Mouse (Mus musculus) kidney, embryonic 16.5 days (tissue): ENCODE measurements around the gene Fetub. TPM values are rescaled to one million over a fixed set of nuclear protein-coding genes. Genes with fewer than 3 reads are reported as not detected.

ENCODE experiments used
- ATAC-seq: fragments of 200-750 bp; cut with Nextera tagmentation; 2 replicates; pipeline ENCODE4 v1.8.0; 2017; ENCODE audit warnings: moderate TSS enrichment; ENCODE audit not compliant: low FRiP score, low TSS enrichment
- H3K27ac ChIP-seq: fragments of 300-500 bp; sonication (generic); 2 replicates; pipeline ENCODE4 v1.5.1; 2014; ENCODE audit warnings: low read length
- H3K27me3 ChIP-seq: fragments of 300-500 bp; sonication (generic); 2 replicates; pipeline ENCODE4 v1.6.1; 2014; ENCODE audit warnings: low read length, control low read depth, mixed read lengths; ENCODE audit not compliant: insufficient read depth
- H3K36me3 ChIP-seq: fragments of 300-500 bp; sonication (generic); 2 replicates; pipeline ENCODE4 v1.6.1; 2014; ENCODE audit warnings: low read length, control low read depth, mixed read lengths; ENCODE audit not compliant: insufficient read depth
- H3K4me1 ChIP-seq: fragments of 300-500 bp; sonication (generic); 2 replicates; pipeline ENCODE4 v1.6.1; 2014; ENCODE audit warnings: low read length, control low read depth, mixed read lengths; ENCODE audit not compliant: insufficient read depth
- H3K4me2 ChIP-seq: fragments of 300-500 bp; sonication (generic); replicated peaks from 2 replicates; pipeline ENCODE4 v1.6.1; 2014; ENCODE audit warnings: low read depth, low read length
- H3K4me3 ChIP-seq: fragments of 300-500 bp; sonication (generic); 2 replicates; pipeline ENCODE4 v1.5.1; 2014; ENCODE audit warnings: mild to moderate bottlenecking, low read length
- H3K9ac ChIP-seq: fragments of 300-500 bp; sonication (generic); replicated peaks from 2 replicates; pipeline ENCODE4 v1.6.1; 2014; ENCODE audit warnings: low read length
- H3K9me3 ChIP-seq: fragments of 300-500 bp; sonication (generic); 2 replicates; pipeline ENCODE4 v1.6.1; 2016; ENCODE audit warnings: low read length, control low read depth
- WGBS: fragments of 180-500 bp; shearing (Covaris S2); extraction: QIAGEN DNeasy Blood & Tissue Kit; methylation state at CpG from one replicate; pipeline ENCODE4 v1.1.7; 2014; 5-methylcytosine and 5-hydroxymethylcytosine counted together
- polyA plus RNA-seq: library from polyadenylated mRNA; unstranded; fragments of >200 nt; fragmentation: Nextera tagmentation; extraction: Ambion mirVana; gene quantifications from 2 replicates; pipeline ENCODE4 v1.2.1, GENCODE M21; 2015

Fetub gene
- polyA plus RNA-seq, 1 experiment from 2014 or later = 0.21 TPM

GRCm38 (mm10) chr16:22955397-22956084 is 37.4 kb downstream of the Fetub start:
- H3K4me2 ChIP-seq = no peak overlapping the region
- H3K4me1 ChIP-seq = no peaks in the 10 kb centered on the region
- H3K9ac ChIP-seq = no peak overlapping the region
- H3K27ac ChIP-seq = peak overlapping the region; percentile 20; the same call in 1 of the 2 replicates
- H3K27me3 ChIP-seq = no peaks in the 10 kb centered on the region
- WGBS = 53% methylated on average over 13 of the region's 13 CpGs
- ATAC-seq = peak; percentile 46; the same call in 1 of the 2 replicates
- H3K9me3 ChIP-seq = no peaks in the 10 kb centered on the region
- no peak overlapping the region for H3K4me3 ChIP-seq
- H3K36me3 ChIP-seq = no peaks in the 10 kb centered on the region

DNA sequence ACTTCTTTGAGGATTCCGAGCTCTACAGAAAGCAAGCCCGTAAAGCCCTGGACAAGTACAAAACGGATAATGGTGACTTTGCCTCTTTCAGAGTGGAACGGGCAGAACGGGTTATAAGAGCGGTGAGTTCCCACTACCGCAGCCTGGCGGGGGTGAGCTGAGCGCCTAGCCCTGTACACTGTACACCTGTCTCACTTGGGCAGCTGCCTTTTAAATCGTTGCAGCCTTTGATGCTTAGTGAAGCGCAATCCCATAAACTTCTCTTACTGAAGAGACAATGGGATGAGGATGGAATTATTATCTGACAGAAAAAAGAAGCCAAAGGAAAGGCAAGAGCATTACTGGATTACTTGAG is 37.9 kb downstream of the Fetub start:
- Histone ChIP-seq H3K4me3 (no peak overlapping the region), H3K9me3 (no peaks in the 10 kb centered on the region), H3K27me3 (no peaks in the 10 kb centered on the region), H3K4me1 (no peaks in the 10 kb centered on the region), H3K9ac (no peak overlapping the region), H3K27ac (peak overlapping the region; percentile 20; the same call in 1 of the 2 replicates), H3K4me2 (no peak overlapping the region), H3K36me3 (no peaks in the 10 kb centered on the region)
- ATAC-seq = no peak
- 76% methylated on average over 11 of the region's 11 CpGs for WGBS

DNA sequence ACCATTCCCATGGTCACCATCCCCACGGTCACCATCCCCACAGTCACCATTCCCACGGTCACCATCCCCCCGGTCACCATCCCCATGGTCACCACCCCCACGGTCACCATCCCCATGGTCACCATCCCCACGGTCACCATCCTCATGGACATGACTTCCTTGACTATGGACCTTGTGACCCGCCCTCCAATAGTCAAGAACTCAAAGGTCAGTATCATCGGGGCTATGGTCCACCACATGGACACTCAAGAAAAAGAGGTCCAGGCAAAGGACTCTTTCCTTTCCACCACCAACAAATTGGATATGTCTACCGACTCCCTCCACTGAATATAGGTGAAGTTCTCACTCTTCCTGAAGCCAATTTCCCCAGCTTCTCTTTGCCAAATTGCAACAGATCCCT is 42.9 kb downstream of the Fetub start:
- H3K4me2 ChIP-seq = no peak overlapping the region
- no peaks in the 10 kb centered on the region for H3K36me3 ChIP-seq
- H3K27ac ChIP-seq = no peak overlapping the region
- H3K9me3 ChIP-seq = no peaks in the 10 kb centered on the region
- H3K4me3 ChIP-seq = no peak overlapping the region
- H3K27me3 ChIP-seq = no peaks in the 10 kb centered on the region
- WGBS = 91% methylated on average over 8 of the region's 8 CpGs
- H3K9ac ChIP-seq = no peak overlapping the region
- no peak for ATAC-seq
- H3K4me1 ChIP-seq = no peaks in the 10 kb centered on the region

DNA sequence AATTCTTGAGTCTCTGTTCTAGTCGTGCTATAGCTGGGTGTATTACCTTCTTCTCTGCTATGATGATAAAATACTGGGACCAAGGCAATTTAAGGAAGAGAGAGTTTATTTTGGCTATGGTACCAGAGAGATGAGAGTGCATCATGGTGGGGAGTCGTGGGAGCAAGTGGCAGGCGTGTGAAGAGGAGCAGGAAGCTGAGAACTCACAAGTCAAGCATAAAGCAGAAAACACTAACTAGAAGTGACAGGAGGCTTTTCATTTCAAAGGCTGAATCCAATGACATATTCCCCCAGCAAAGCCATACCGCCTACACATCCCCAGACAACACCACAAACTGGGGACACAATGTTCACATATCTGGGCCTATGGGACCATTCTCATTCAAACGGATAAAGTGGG is 44.1 kb downstream of the Fetub start:
- ATAC-seq = no peak
- no peaks in the 10 kb centered on the region for H3K36me3 ChIP-seq
- H3K27ac ChIP-seq = no peak overlapping the region
- no peaks in the 10 kb centered on the region for H3K27me3 ChIP-seq
- H3K9ac ChIP-seq = no peak overlapping the region
- H3K4me1 ChIP-seq = no peaks in the 10 kb centered on the region
- WGBS = 83% methylated on average over 5 of the region's 5 CpGs
- no peak overlapping the region for H3K4me2 ChIP-seq
- H3K4me3 ChIP-seq = no peak overlapping the region
- no peaks in the 10 kb centered on the region for H3K9me3 ChIP-seq

- Histone ChIP-seq H3K27ac (no peak overlapping the region), H3K4me3 (no peak overlapping the region), H3K27me3 (no peaks in the 10 kb centered on the region), H3K9ac (no peak overlapping the region), H3K4me2 (no peak overlapping the region), H3K4me1 (no peaks in the 10 kb centered on the region), H3K9me3 (no peaks in the 10 kb centered on the region), H3K36me3 (no peaks in the 10 kb centered on the region)
- no peak for ATAC-seq
Measured at GRCm38 (mm10) chr16:22963293-22963692, 45.2 kb downstream of the Fetub start.

- ATAC-seq = no peak
- 78% methylated on average over 1 of the region's 1 CpGs for WGBS
- H3K36me3 ChIP-seq = no peaks in the 10 kb centered on the region
- no peaks in the 10 kb centered on the region for H3K27me3 ChIP-seq
- H3K27ac ChIP-seq = no peak overlapping the region
- H3K9me3 ChIP-seq = no peaks in the 10 kb centered on the region
- H3K4me3 ChIP-seq = no peak overlapping the region
- H3K4me2 ChIP-seq = no peak overlapping the region
- no peak overlapping the region for H3K9ac ChIP-seq
- H3K4me1 ChIP-seq = no peaks in the 10 kb centered on the region
Measured at GRCm38 (mm10) chr16:22967383-22968030, 49.4 kb downstream of the Fetub start.

Other genes with a start within 250 kb of the Fetub start
- 0.31 TPM in 1 of 2 replicates, not detected in the other for gene Crygs, start 106.8 kb upstream of the Fetub start, polyA plus RNA-seq
- 34.6 and 35.8 TPM in 2 replicates for gene Tbccd1, start 60.7 kb upstream of the Fetub start, polyA plus RNA-seq
- gene Dnajb11, start 60.5 kb upstream of the Fetub start, polyA plus RNA-seq = 112 and 123 TPM in 2 replicates
- 9.5 and 12.6 TPM in 2 replicates for gene Ahsg, start 27.1 kb upstream of the Fetub start, polyA plus RNA-seq
- 0.09 TPM in 1 of 2 replicates, not detected in the other for gene Hrg, start 32.7 kb downstream of the Fetub start, polyA plus RNA-seq
- 23.5 and 29.9 TPM in 2 replicates for gene Kng2, start 111.1 kb downstream of the Fetub start, polyA plus RNA-seq
- 2.4 and 3.6 TPM in 2 replicates for gene Kng1, start 139.5 kb downstream of the Fetub start, polyA plus RNA-seq
- 235 and 238 TPM in 2 replicates for gene Eif4a2, start 189.1 kb downstream of the Fetub start, polyA plus RNA-seq
- gene Rfc4, start 209.4 kb downstream of the Fetub start, polyA plus RNA-seq = 117 and 120 TPM in 2 replicates
- gene Adipoq, start 228.2 kb downstream of the Fetub start, polyA plus RNA-seq = 0.21 TPM in 1 of 2 replicates, not detected in the other